Mouse (Mus musculus): ENCODE results near the gene Etv6. TPM values are rescaled to one million over a fixed set of nuclear protein-coding genes. Genes with fewer than 3 reads are reported as not detected.

Etv6 gene
- polyA plus RNA-seq, 1 experiment from 2014 or later, result 3.4 TPM

DNA sequence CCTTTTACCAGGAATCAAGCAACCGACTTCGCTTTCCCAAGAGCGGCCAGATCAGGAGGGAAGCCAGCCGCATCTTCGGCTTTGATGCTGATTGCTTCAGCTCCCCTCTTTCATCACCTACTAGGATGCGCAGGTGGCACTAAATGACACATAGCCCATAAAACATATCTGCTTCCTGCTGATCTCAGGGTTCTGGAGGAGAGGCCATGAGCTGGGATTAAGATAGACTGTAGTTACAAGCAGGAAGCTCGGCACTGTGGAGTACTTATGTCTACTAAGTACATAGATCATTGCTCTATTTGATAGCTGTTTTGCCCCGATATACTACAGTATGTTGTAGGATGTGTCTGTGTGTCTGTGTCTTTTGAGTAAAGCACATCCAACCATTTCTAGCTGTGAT, 68.0 kb downstream of the Etv6 start:
- Histone ChIP-seq H3K4me1 (ENCODE audit: control insufficient read depth, insufficient read depth, low read depth, low read length) (peaks cover 10% of the 10 kb centered on the region), H3K9ac (ENCODE audit: low read depth, low read length) (no peak overlapping the region), H3K4me2 (ENCODE audit: low read length) (no peak overlapping the region), H3K4me3 (ENCODE audit: low read length) (no peak overlapping the region), H3K36me3 (ENCODE audit: control insufficient read depth, insufficient read depth, low read length) (no peaks in the 10 kb centered on the region), H3K27me3 (replicated peaks; ENCODE audit: control insufficient read depth, insufficient read depth, low read length) (no peaks in the 10 kb centered on the region), H3K9me3 (ENCODE audit: control insufficient read depth, low read length) (no peaks in the 10 kb centered on the region), H3K27ac (ENCODE audit: low read depth, low read length) (no peak overlapping the region)
- WGBS, result 97% methylated on average over 8 of the region's 8 CpGs
- no peak for ATAC-seq

DNA sequence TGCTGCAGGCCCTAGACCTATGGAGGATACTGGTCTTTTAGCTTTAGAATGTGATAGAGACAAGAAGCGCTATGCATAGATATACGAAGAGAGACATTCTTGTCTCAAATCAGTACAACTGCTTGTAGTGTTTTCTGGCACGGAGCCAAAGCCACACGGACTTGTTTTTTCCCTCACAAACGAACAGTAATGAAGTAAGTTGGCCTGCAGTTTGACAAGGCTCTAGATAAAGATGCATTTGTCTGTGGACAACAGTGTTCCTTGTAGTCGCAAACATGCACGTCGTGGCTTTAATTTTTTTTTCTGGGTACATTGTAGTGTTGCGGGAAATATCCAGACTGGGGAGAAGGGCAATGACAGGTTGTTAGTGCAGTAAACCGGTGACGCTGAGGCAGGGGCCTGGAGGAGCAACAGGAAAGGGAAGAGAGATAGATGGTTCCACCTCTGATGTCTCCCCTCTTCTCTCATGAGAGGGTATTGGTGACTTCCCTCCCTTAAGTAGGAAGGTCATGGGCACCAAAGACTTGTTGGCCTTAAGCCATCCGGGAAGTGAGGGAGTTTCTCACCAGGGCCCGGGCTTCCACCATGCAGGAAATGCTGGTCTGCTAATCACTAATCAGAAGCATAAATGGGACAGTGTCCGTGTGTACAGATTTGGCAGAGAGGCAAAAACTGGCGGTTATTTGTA, 70.2 kb downstream of the Etv6 start:
- 57% methylated on average over 15 of the region's 15 CpGs for WGBS
- H3K9ac ChIP-seq (ENCODE audit: low read depth, low read length), result no peak overlapping the region
- H3K36me3 ChIP-seq (ENCODE audit: control insufficient read depth, insufficient read depth, low read length), result no peaks in the 10 kb centered on the region
- H3K27ac ChIP-seq (ENCODE audit: low read depth, low read length), result no peak overlapping the region
- no peak overlapping the region for H3K4me2 ChIP-seq (ENCODE audit: low read length)
- H3K27me3 ChIP-seq (replicated peaks; ENCODE audit: control insufficient read depth, insufficient read depth, low read length), result no peaks in the 10 kb centered on the region
- peaks cover 10% of the 10 kb centered on the region for H3K4me1 ChIP-seq (ENCODE audit: control insufficient read depth, insufficient read depth, low read depth, low read length)
- ATAC-seq, result peak; percentile 19; the same call in 1 of the 2 replicates
- H3K9me3 ChIP-seq (ENCODE audit: control insufficient read depth, low read length), result no peaks in the 10 kb centered on the region
- H3K4me3 ChIP-seq (ENCODE audit: low read length), result no peak overlapping the region

DNA sequence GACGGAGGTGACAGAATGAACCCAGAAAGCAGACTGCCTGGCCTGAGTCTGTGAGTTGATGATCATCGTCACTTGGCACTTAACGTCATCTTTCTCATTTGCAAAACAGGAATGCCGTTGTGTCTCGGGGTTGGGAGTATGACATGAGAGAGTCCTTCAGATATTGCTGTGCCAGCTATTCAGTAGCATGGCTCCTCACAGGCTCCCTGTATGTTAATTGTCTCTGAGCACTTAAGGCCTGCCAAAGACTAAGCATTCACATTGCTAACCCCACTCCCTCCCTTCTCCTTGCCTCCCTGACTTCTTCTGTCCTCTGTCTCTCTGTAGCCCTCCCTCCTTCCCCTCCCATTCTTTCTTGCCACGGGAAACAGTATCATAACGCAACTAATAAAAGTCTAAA, 72.2 kb downstream of the Etv6 start:
- Histone ChIP-seq H3K4me1 (ENCODE audit: control insufficient read depth, insufficient read depth, low read depth, low read length) (peaks cover 10% of the 10 kb centered on the region), H3K27me3 (replicated peaks; ENCODE audit: control insufficient read depth, insufficient read depth, low read length) (no peaks in the 10 kb centered on the region), H3K4me2 (ENCODE audit: low read length) (no peak overlapping the region), H3K27ac (ENCODE audit: low read depth, low read length) (no peak overlapping the region), H3K4me3 (ENCODE audit: low read length) (no peak overlapping the region), H3K36me3 (ENCODE audit: control insufficient read depth, insufficient read depth, low read length) (no peaks in the 10 kb centered on the region), H3K9me3 (ENCODE audit: control insufficient read depth, low read length) (no peaks in the 10 kb centered on the region), H3K9ac (ENCODE audit: low read depth, low read length) (no peak overlapping the region)
- WGBS, result 71% methylated on average over 7 of the region's 7 CpGs
- ATAC-seq, result 0 out of 2 replicates have a peak, but pooled peaks have one; percentile 22

DNA sequence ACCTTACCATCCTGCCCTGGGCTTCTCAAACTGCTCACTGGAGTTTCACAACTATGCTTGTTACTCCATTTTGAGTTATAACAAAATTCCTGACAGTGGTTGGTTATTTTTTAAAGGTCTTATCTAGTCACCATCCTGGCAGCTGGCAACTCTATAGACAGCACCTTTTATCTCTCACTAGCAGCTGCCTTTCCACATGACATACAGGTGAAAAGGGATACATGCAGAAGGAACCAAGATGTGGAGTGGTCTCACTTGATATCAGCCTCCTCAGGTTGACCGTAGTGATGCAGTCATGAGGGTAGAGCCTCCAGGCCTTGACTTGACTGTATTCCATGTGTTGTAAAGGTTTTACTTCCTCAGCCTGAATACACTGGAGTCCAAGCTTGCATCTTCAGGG, 74.2 kb downstream of the Etv6 start:
- 100% methylated on average over 1 of the region's 1 CpGs for WGBS

DNA sequence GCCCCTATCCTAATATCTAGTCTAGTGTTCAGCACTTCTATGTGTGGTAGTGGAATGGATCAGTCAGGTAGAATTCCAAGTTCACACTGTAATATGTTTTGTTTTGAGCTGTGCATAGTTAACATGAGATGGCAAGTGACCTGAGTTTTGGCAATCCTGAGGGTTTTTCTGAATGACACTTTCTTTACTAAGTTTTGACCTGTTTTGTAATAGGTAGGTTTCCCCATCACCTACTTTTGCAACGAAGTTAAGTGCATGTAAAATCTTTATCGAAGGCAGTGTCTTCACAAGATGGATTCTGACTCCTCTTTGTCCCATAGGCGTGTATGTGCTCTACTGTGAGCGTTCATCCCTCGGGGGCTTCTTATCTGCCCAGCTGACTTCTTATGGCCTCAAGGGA, 74.7 kb downstream of the Etv6 start:
- ATAC-seq, result no peak

More for the DNA sequence above, 74.2 kb downstream of the Etv6 start:
- Histone ChIP-seq H3K9ac (ENCODE audit: low read depth, low read length) (no peak overlapping the region), H3K4me1 (ENCODE audit: control insufficient read depth, insufficient read depth, low read depth, low read length) (peaks cover 10% of the 10 kb centered on the region), H3K27ac (ENCODE audit: low read depth, low read length) (no peak overlapping the region), H3K4me2 (ENCODE audit: low read length) (no peak overlapping the region), H3K9me3 (ENCODE audit: control insufficient read depth, low read length) (no peaks in the 10 kb centered on the region), H3K36me3 (ENCODE audit: control insufficient read depth, insufficient read depth, low read length) (no peaks in the 10 kb centered on the region), H3K27me3 (replicated peaks; ENCODE audit: control insufficient read depth, insufficient read depth, low read length) (no peaks in the 10 kb centered on the region), H3K4me3 (ENCODE audit: low read length) (no peak overlapping the region)
- no peak for ATAC-seq

DNA sequence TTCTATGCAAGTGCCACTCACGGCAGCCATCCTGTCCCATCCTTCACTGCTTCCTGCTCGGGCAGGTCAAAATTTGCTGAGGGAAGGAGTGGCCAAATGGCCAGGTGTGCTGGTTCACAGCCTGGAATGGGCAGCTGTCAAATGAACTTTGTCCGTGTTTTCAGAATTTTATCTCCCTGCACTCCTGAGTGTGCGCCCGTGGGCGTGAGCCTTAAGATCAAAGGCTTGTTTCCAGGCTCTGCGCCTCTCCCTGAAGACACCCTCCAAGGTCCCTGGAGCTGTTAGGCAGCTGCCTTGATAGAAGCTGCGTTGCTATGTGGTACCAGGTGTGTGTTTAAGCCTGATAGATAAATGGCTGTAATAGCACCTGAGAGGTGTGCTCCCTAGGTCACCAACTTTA, 76.1 kb downstream of the Etv6 start:
- Histone ChIP-seq H3K4me1 (ENCODE audit: control insufficient read depth, insufficient read depth, low read depth, low read length) (no peaks in the 10 kb centered on the region), H3K4me2 (ENCODE audit: low read length) (no peak overlapping the region), H3K9me3 (ENCODE audit: control insufficient read depth, low read length) (no peaks in the 10 kb centered on the region), H3K4me3 (ENCODE audit: low read length) (no peak overlapping the region), H3K9ac (ENCODE audit: low read depth, low read length) (no peak overlapping the region), H3K36me3 (ENCODE audit: control insufficient read depth, insufficient read depth, low read length) (no peaks in the 10 kb centered on the region), H3K27me3 (replicated peaks; ENCODE audit: control insufficient read depth, insufficient read depth, low read length) (no peaks in the 10 kb centered on the region), H3K27ac (ENCODE audit: low read depth, low read length) (no peak overlapping the region)
- no peak for ATAC-seq
- WGBS, result 91% methylated on average over 8 of the region's 8 CpGs

More for the DNA sequence above, 74.7 kb downstream of the Etv6 start:
- H3K4me1 ChIP-seq (ENCODE audit: control insufficient read depth, insufficient read depth, low read depth, low read length), result peaks cover 10% of the 10 kb centered on the region
- H3K4me2 ChIP-seq (ENCODE audit: low read length), result no peak overlapping the region
- no peak overlapping the region for H3K4me3 ChIP-seq (ENCODE audit: low read length)
- no peaks in the 10 kb centered on the region for H3K9me3 ChIP-seq (ENCODE audit: control insufficient read depth, low read length)
- no peak overlapping the region for H3K27ac ChIP-seq (ENCODE audit: low read depth, low read length)
- H3K27me3 ChIP-seq (replicated peaks; ENCODE audit: control insufficient read depth, insufficient read depth, low read length), result no peaks in the 10 kb centered on the region
- no peaks in the 10 kb centered on the region for H3K36me3 ChIP-seq (ENCODE audit: control insufficient read depth, insufficient read depth, low read length)
- no peak overlapping the region for H3K9ac ChIP-seq (ENCODE audit: low read depth, low read length)
- WGBS, result 96% methylated on average over 5 of the region's 5 CpGs

DNA sequence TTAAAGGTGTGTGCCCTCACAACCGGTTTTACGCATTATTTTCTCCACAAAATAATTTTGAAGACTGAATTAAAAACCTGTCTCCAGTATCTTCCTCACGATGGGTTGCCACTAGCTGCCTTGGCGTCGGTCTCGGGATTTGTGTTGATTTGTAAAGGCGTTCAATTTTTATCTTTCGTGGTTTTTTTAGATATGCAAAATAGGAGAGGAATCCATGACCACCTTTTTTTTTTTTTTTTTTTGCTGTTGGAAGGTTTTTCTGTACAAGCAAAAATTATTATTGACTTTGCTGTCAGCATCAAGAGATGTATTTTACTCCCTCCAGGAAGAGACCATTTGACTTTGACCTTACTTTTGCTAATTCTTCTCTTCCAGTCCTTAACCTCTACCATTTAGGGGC, 77.3 kb downstream of the Etv6 start:
- no peak overlapping the region for H3K9ac ChIP-seq (ENCODE audit: low read depth, low read length)
- no peaks in the 10 kb centered on the region for H3K27me3 ChIP-seq (replicated peaks; ENCODE audit: control insufficient read depth, insufficient read depth, low read length)
- H3K4me1 ChIP-seq (ENCODE audit: control insufficient read depth, insufficient read depth, low read depth, low read length), result no peaks in the 10 kb centered on the region
- H3K9me3 ChIP-seq (ENCODE audit: control insufficient read depth, low read length), result no peaks in the 10 kb centered on the region
- no peak overlapping the region for H3K4me3 ChIP-seq (ENCODE audit: low read length)
- H3K4me2 ChIP-seq (ENCODE audit: low read length), result no peak overlapping the region
- H3K36me3 ChIP-seq (ENCODE audit: control insufficient read depth, insufficient read depth, low read length), result no peaks in the 10 kb centered on the region
- H3K27ac ChIP-seq (ENCODE audit: low read depth, low read length), result no peak overlapping the region
- ATAC-seq, result no peak
- WGBS, result 97% methylated on average over 8 of the region's 8 CpGs

DNA sequence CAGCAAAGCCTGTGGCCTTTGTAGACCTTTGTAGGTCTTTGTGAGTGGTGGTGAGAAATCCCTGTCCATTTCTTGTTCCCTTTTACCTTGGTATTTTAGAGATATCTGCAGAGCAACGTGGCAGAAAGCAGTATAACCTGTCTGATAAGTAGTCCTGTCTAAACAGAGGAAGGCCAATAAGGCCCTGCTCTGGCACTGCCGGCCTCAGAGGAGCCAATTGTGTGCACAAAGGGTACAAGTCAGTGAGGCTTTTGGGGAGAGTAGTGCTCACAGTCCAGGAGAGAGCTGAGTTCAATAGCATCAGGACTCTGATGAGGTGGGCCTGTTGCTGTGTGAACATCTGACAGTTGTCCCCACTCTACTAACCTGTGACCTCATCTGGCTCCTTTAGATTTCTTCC, 77.7 kb downstream of the Etv6 start:
- Histone ChIP-seq H3K9me3 (ENCODE audit: control insufficient read depth, low read length) (no peaks in the 10 kb centered on the region), H3K36me3 (ENCODE audit: control insufficient read depth, insufficient read depth, low read length) (no peaks in the 10 kb centered on the region), H3K4me3 (ENCODE audit: low read length) (no peak overlapping the region), H3K27ac (ENCODE audit: low read depth, low read length) (no peak overlapping the region), H3K9ac (ENCODE audit: low read depth, low read length) (no peak overlapping the region), H3K4me1 (ENCODE audit: control insufficient read depth, insufficient read depth, low read depth, low read length) (no peaks in the 10 kb centered on the region), H3K4me2 (ENCODE audit: low read length) (no peak overlapping the region), H3K27me3 (replicated peaks; ENCODE audit: control insufficient read depth, insufficient read depth, low read length) (no peaks in the 10 kb centered on the region)
- no peak for ATAC-seq
- 90% methylated on average over 2 of the region's 2 CpGs for WGBS

DNA sequence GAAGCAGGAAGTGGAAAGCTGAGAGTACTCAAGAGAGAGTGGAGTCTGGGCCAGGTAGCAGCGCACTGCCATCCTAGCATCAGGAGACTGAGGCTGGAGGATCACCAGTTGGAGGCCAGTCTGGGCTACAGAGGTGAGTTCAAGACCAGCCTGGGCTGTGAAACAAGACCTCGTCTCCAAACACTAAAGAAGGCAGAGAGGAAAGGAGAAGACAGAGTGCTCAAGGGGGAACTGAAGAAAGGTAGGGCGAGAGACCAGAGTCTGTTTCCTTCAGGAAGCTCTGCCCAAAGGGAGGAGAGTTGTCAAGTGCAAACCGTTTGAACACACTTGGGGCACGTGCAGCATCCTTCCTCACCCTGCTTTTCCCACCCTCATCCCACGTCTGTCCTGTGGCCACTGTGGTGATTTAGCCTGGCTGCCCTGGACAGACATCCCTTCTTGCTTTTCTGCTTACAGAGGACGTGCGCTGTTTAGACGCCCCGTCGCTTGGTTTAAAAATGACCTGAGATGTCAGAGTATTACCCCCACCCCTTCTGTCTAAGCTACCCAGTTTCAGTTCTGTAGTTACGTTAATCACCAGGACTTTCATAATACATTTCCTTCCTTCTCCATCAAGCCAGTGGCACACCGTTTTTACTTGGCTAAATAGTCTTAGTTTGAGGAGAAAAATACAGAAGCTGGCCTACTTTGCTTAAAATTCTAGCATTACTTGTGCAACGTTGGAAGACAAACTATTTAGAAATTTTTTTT, 79.9 kb downstream of the Etv6 start:
- H3K9ac ChIP-seq (ENCODE audit: low read depth, low read length), result no peak overlapping the region
- H3K36me3 ChIP-seq (ENCODE audit: control insufficient read depth, insufficient read depth, low read length), result no peaks in the 10 kb centered on the region
- H3K4me1 ChIP-seq (ENCODE audit: control insufficient read depth, insufficient read depth, low read depth, low read length), result no peaks in the 10 kb centered on the region
- no peak for ATAC-seq
- H3K9me3 ChIP-seq (ENCODE audit: control insufficient read depth, low read length), result no peaks in the 10 kb centered on the region
- WGBS, result 90% methylated on average over 14 of the region's 14 CpGs
- no peak overlapping the region for H3K4me2 ChIP-seq (ENCODE audit: low read length)
- no peak overlapping the region for H3K4me3 ChIP-seq (ENCODE audit: low read length)
- no peaks in the 10 kb centered on the region for H3K27me3 ChIP-seq (replicated peaks; ENCODE audit: control insufficient read depth, insufficient read depth, low read length)
- H3K27ac ChIP-seq (ENCODE audit: low read depth, low read length), result no peak overlapping the region
